Mouse (Mus musculus) heart, embryonic 13.5 days (tissue): ENCODE measurements around the gene Defb30. TPM values are rescaled to one million over a fixed set of nuclear protein-coding genes. Genes with fewer than 3 reads are reported as not detected.

Experiments used
- ATAC-seq: fragments of 200-750 bp; cut with Nextera tagmentation; 2 replicates; pipeline ENCODE4 v1.8.0; 2017; ENCODE audit warnings: moderate TSS enrichment; ENCODE audit not compliant: insufficient number of reproducible peaks, low FRiP score, low TSS enrichment; ENCODE audit errors: extremely low read depth
- H3K27ac ChIP-seq: fragments of 300-500 bp; sonication (generic); replicated peaks from 2 replicates; pipeline ENCODE4 v1.5.1; 2015; ENCODE audit warnings: moderate library complexity, mild to moderate bottlenecking, inconsistent platforms
- H3K27me3 ChIP-seq: fragments of 300-500 bp; sonication (generic); replicated peaks from 2 replicates; pipeline ENCODE4 v1.6.1; 2015; ENCODE audit warnings: mild to moderate bottlenecking, inconsistent platforms
- H3K36me3 ChIP-seq: fragments of 300-500 bp; sonication (generic); 2 replicates; pipeline ENCODE4 v1.6.1; 2015; ENCODE audit warnings: mild to moderate bottlenecking, inconsistent platforms
- H3K4me1 ChIP-seq: fragments of 300-500 bp; sonication (generic); 2 replicates; pipeline ENCODE4 v1.6.1; 2015; ENCODE audit warnings: inconsistent platforms
- H3K4me2 ChIP-seq: fragments of 300-500 bp; sonication (generic); 2 replicates; pipeline ENCODE4 v1.6.1; 2015; ENCODE audit warnings: inconsistent platforms, mild to moderate bottlenecking, moderate library complexity
- H3K4me3 ChIP-seq: fragments of 300-500 bp; sonication (generic); 2 replicates; pipeline ENCODE4 v1.5.1; 2015; ENCODE audit warnings: moderate library complexity, mild to moderate bottlenecking, inconsistent platforms
- H3K9ac ChIP-seq: fragments of 300-500 bp; sonication (generic); 2 replicates; pipeline ENCODE4 v1.6.1; 2015; ENCODE audit warnings: inconsistent platforms, mild to moderate bottlenecking, moderate library complexity
- H3K9me3 ChIP-seq: fragments of 300-500 bp; sonication (generic); 2 replicates; pipeline ENCODE4 v1.6.1; 2016; ENCODE audit warnings: inconsistent platforms
- WGBS: fragments of 180-500 bp; shearing (Covaris S2); methylation state at CpG from one replicate; pipeline ENCODE4 v1.1.7; 2015; ENCODE audit warnings: mixed read lengths; 5-methylcytosine and 5-hydroxymethylcytosine counted together
- polyA plus RNA-seq: library from polyadenylated mRNA; unstranded; fragments of >200 nt; fragmentation: Nextera tagmentation; extraction: Ambion mirVana; gene quantifications from 2 replicates; pipeline ENCODE4 v1.2.1, GENCODE M21; 2015

Gene Defb30
- polyA plus RNA-seq, 1 experiment from 2014 or later, result not detected

- Histone ChIP-seq H3K4me2 (no peak overlapping the region), H3K36me3 (no peaks in the 10 kb centered on the region), H3K4me1 (no peaks in the 10 kb centered on the region), H3K4me3 (no peak overlapping the region), H3K27me3 (peaks cover 18% of the 10 kb centered on the region), H3K27ac (no peak overlapping the region), H3K9ac (no peak overlapping the region), H3K9me3 (peaks cover 4% of the 10 kb centered on the region; the same call in 1 of the 2 replicates)
- 62% methylated on average over 4 of the region's 4 CpGs for WGBS
- ATAC-seq, result no peak
Observed at GRCm38 (mm10) chr14:63013082-63013481, 36.7 kb downstream of the Defb30 start.

- 91% methylated on average over 5 of the region's 5 CpGs for WGBS
- Histone ChIP-seq H3K27ac (no peak within 1 kb of the TSS), H3K4me3 (no peak within 1 kb of the TSS), H3K36me3 (no peaks in the 10 kb centered on the region), H3K27me3 (0 out of 2 replicates have a peak, but pooled peaks cover 4% of the 10 kb centered on the region), H3K9ac (no peak within 1 kb of the TSS), H3K4me2 (no peak within 1 kb of the TSS), H3K9me3 (peaks cover 4% of the 10 kb centered on the region; the same call in 1 of the 2 replicates), H3K4me1 (no peaks in the 10 kb centered on the region)
- no peak for ATAC-seq
Observed at GRCm38 (mm10) chr14:63011471-63011870, 38.3 kb downstream of the Defb30 start, which contains the start of gene Defb43. TSS of gene Defb43 (plus strand) at chr14:63011771.

GRCm38 (mm10) chr14:63002588-63002987, 47.2 kb downstream of the Defb30 start:
- no peak for ATAC-seq
- Histone ChIP-seq H3K27ac (peak overlapping the region; percentile 76), H3K27me3 (no peaks in the 10 kb centered on the region), H3K4me2 (no peak overlapping the region), H3K9ac (no peak overlapping the region), H3K9me3 (no peaks in the 10 kb centered on the region), H3K4me3 (no peak overlapping the region), H3K36me3 (no peaks in the 10 kb centered on the region), H3K4me1 (peaks cover 15% of the 10 kb centered on the region)
- 36% methylated on average over 2 of the region's 2 CpGs for WGBS

GRCm38 (mm10) chr14:62998977-62999376, 50.8 kb downstream of the Defb30 start:
- ATAC-seq, result no peak
- Histone ChIP-seq H3K4me2 (no peak overlapping the region), H3K9ac (no peak overlapping the region), H3K4me1 (peaks cover 17% of the 10 kb centered on the region), H3K27me3 (no peaks in the 10 kb centered on the region), H3K4me3 (no peak overlapping the region), H3K36me3 (no peaks in the 10 kb centered on the region), H3K27ac (no peak overlapping the region), H3K9me3 (no peaks in the 10 kb centered on the region)
- 83% methylated on average over 4 of the region's 4 CpGs for WGBS

GRCm38 (mm10) chr14:62997777-62998176, 52.0 kb downstream of the Defb30 start, which contains the start of gene Defb47:
TSS of gene Defb47 (plus strand) at chr14:62998077.
- no peak for ATAC-seq
- Histone ChIP-seq H3K9me3 (no peaks in the 10 kb centered on the region), H3K4me3 (no peak within 1 kb of the TSS)

GRCm38 (mm10) chr14:62991849-62992510, 57.8 kb downstream of the Defb30 start:
- Histone ChIP-seq H3K4me2 (no peak overlapping the region), H3K27ac (no peak overlapping the region), H3K4me3 (no peak overlapping the region), H3K9me3 (no peaks in the 10 kb centered on the region), H3K27me3 (no peaks in the 10 kb centered on the region), H3K9ac (no peak overlapping the region), H3K36me3 (no peaks in the 10 kb centered on the region), H3K4me1 (peaks cover 24% of the 10 kb centered on the region)
- no peak for ATAC-seq
- 59% methylated on average over 7 of the region's 7 CpGs for WGBS

More at GRCm38 (mm10) chr14:62997777-62998176, 52.0 kb downstream of the Defb30 start, which contains the start of gene Defb47:
- Histone ChIP-seq H3K27ac (no peak within 1 kb of the TSS), H3K36me3 (no peaks in the 10 kb centered on the region), H3K27me3 (no peaks in the 10 kb centered on the region), H3K9ac (no peak within 1 kb of the TSS), H3K4me1 (peaks cover 14% of the 10 kb centered on the region), H3K4me2 (no peak within 1 kb of the TSS)
- WGBS, result 87% methylated on average over 8 of the region's 8 CpGs

- H3K27ac ChIP-seq, result no peak overlapping the region
Observed at GRCm38 (mm10) chr14:62991271-62991670, 58.5 kb downstream of the Defb30 start.

GRCm38 (mm10) chr14:62984410-62984809, 65.3 kb downstream of the Defb30 start, which contains the start of gene Defb48:
TSS of gene Defb48 (minus strand) at chr14:62984510.
- Histone ChIP-seq H3K4me3 (no peak within 1 kb of the TSS), H3K9me3 (no peaks in the 10 kb centered on the region), H3K27ac (no peak within 1 kb of the TSS), H3K27me3 (no peaks in the 10 kb centered on the region), H3K9ac (no peak within 1 kb of the TSS), H3K36me3 (no peaks in the 10 kb centered on the region), H3K4me2 (no peak within 1 kb of the TSS), H3K4me1 (no peaks in the 10 kb centered on the region)
- WGBS, result 52% methylated on average over 1 of the region's 1 CpGs
- ATAC-seq, result no peak

More at GRCm38 (mm10) chr14:62991271-62991670, 58.5 kb downstream of the Defb30 start:
- H3K4me2 ChIP-seq, result no peak overlapping the region
- H3K4me3 ChIP-seq, result no peak overlapping the region
- H3K9ac ChIP-seq, result 0 out of 2 replicates have a peak overlapping the region, but pooled peaks have one; percentile 28
- H3K27me3 ChIP-seq, result no peaks in the 10 kb centered on the region
- H3K4me1 ChIP-seq, result peaks cover 21% of the 10 kb centered on the region
- no peaks in the 10 kb centered on the region for H3K36me3 ChIP-seq
- 49% methylated on average over 3 of the region's 3 CpGs for WGBS
- ATAC-seq, result no peak
- no peaks in the 10 kb centered on the region for H3K9me3 ChIP-seq

Other genes starting within 250 kb of the Defb30 start
- gene Wdfy2, start 212.3 kb downstream of the Defb30 start, polyA plus RNA-seq, result 3.7 and 4.0 TPM in 2 replicates
- not detected in 2 replicates for gene Defb48, start 65.5 kb downstream of the Defb30 start, polyA plus RNA-seq
- gene Defb47, start 51.9 kb downstream of the Defb30 start, polyA plus RNA-seq, result not detected in 2 replicates
- gene Defb43, start 38.2 kb downstream of the Defb30 start, polyA plus RNA-seq, result not detected in 2 replicates
- gene Defb42, start 3.0 kb downstream of the Defb30 start, polyA plus RNA-seq, result 2.3 and 3.1 TPM in 2 replicates